Mouse (Mus musculus) mouse embryonic stem cell (cell line): ENCODE results near the gene Nudt14.

Experiments used
- in situ Hi-C, 2 experiments: fragments of 300-500 bp; cut with MboI; formaldehyde crosslinking; loops; 1 replicate in 1 of 2; 3 replicates in 1 of 2; pipeline ENCODE4 v1.14.3; 2019 to 2020; ENCODE audit warnings: low sequenced_read_pairs in 2 of 2, low pct_unique_long_range_greater_than_20kb in 1 of 2, mixed read lengths in 1 of 2; ENCODE audit not compliant: unreplicated experiment in 1 of 2

The Nudt14 gene

DNA sequence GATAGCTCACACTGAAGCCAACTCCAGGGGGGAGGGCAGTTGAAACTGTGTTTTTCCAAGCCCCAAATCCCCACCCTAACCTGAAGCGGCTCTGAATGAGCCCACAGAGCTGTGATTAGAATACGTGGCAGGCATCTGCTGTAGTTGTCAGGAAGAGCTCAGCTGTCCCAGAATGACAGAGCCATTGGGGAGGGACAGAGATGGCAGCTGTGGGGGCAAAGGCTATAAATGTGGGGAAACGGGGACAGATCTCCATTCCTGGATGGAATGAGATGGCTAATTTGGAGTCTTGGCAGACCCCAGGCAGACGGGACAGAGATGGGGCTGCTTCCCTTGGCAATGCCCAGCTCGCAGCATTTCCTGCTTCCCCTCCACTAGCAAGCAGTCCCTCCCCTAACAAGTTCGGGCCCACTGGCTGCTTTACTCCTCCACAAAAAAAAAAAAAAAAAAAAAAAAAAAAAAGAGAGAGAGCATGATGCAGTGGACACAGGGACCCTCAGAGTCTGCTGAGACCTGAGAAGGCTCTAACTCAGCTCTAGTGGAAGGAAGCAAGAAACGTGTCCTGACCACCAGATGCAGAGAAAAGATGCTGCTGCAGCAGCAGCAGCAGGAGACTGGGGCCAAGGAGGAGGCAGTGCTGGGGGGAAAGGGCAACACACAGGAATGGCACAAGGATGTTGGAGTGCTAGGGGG is 9.4 kb upstream of the Nudt14 start:
- in situ Hi-C loops = no loop called here

DNA sequence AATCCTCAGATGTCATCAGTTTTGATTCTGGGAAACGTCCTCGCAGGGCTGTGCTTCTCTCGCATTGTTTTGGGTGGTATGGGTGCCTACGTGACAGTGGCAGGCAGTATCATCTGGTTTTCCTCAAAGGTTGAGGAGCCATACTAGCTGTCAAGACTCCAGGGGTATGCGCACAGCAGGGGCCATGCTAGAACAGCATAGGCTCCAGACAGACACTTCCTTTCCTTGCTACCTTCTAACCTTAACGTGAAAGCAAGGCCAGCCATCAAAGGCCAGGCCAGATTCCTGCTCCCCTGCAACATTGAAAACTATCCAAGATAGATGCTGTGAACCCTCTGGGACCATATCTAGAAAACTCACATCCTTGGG is 8.8 kb upstream of the Nudt14 start:
- in situ Hi-C loops = no loop called here

DNA sequence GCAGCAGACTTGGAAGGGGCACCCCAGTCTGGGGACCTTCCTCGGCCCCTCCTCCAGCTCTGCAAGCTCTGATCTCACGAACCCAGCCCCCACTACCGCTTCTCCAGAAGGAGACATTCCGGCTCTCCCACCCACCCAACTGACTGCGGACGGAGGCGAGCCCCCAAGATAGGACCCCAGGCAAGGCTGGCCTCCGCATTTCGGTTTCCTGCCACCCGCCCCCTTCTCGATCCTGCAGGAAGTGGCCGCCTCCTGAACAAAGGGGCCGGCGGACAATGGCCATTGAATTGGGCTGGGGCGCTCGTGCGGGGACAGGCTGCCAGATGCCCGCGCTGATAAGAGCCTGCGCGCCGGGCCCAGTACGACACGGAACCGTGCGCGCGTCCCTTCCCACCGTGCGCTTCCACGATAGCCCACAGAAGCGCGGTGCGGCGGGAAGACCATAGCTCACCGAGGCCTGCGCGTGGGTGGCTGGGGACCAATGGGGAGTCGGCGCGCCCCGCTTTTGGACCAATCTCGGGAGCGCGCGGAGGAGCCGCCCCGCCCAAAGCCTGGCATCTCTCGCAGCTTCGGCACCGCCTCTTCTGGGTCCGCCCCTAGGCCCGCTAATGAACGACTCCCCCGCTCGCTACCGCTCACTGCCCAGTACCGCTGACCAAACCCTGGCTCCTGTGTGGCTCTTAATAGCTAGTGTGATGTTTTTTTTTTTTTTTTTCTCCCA is 8.3 kb upstream of the Nudt14 start:
- in situ Hi-C loops = no loop called here

DNA sequence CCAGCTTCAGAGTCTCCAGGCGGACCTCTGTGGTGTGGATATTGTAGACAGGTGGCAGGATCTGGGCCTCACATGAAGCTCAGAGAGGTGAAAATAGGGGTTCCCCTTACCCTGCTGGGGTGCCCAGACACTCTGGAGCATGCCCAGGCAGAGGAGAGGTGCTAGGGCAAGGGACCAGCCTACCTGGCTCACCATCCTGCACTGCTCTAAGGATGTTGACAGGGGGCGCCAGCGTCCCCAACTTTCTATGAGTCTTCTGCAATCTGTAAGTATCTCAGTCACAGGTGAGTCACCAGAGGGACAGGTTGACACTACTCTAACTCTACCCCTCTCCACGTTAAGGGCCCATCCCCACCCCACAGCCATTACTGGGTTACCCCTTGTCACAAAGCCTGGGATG is 5.4 kb upstream of the Nudt14 start:
- in situ Hi-C loops = no loop called here

- in situ Hi-C loops = no loop called here
Observed at GRCm38 (mm10) chr12:112943669-112944068, 1.7 kb upstream of the Nudt14 start.

DNA sequence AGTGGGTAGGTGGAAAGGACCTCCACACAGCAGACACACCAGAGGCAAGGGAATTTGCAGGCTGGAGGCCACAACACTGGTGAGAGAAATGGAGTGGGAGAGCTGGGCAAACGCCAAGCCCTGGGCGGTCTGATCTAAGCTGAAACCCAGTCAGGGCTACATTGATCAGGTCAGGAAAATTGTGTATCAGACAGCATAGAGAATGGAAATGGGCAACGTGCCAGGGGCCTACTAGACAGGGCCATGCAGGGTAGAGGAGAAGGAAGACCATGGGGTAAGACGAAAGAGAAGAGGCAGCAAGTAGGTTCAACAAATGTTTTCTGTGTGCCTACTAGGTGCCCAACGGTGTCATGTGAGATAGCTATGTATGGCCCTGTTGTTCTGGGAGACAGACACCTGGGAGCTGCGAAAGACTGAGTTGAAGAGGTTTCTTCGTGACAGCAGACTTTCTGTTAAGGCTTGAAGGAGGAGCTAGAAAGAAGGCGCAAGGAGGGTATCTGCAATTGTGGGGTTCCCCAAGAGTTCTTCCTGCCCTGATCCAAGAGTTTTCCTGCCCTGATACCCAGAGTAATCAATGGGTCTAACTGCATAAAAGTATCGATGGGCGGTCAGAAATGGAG is 658 bp downstream of the Nudt14 start:
- in situ Hi-C loops = no loop called here

DNA sequence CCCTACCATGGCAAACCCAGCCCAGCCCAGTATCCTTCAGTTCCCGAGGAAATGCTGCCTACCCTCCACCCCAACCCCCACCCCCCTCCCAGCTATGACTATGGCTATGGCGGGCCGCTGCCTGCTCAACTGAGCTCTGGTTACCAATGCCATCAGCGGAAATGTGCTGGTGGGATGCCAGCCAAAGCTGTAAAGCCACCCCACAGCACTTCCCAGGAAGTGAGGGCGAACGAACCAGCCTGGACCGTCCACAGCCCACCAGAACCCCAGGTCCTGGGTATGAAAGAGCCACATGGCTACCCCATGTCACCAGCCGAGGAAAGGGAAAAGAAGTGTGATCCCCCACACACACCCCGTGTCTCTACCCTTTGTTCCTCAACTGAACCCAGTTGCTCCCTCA is 1.2 kb downstream of the Nudt14 start:
- in situ Hi-C loops = no loop called here

DNA sequence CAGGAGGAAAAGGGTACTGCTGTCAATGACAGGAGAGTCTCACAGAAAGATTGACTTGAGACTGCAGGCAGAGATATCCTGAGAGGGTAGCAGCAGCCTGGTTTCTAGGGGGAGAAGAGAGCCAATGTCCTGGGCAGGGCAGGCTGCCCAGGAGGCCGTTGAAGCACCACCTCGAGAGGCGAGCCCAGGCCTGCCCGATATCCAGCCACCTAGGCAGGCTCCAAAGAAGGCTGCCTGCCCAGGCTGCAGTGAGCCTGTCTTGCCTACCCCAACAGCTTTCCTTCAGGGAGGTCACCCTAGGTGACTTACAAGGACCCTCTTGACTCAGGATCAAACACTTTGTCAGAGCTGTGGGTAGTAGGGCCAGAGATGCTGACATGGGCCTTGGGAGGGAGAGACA is 1.7 kb downstream of the Nudt14 start:
- in situ Hi-C loops = no loop called here

GRCm38 (mm10) chr12:112938873-112939565 is 2.9 kb downstream of the Nudt14 start:
- in situ Hi-C loops = no loop called here

- in situ Hi-C loops = no loop called here
Observed at GRCm38 (mm10) chr12:112938366-112938765, 3.6 kb downstream of the Nudt14 start.

- in situ Hi-C loops = no loop called here
Observed at GRCm38 (mm10) chr12:112937906-112938305, 4.0 kb downstream of the Nudt14 start.

- in situ Hi-C loops = no loop called here
Observed at GRCm38 (mm10) chr12:112932647-112933046, 9.3 kb downstream of the Nudt14 start.

DNA sequence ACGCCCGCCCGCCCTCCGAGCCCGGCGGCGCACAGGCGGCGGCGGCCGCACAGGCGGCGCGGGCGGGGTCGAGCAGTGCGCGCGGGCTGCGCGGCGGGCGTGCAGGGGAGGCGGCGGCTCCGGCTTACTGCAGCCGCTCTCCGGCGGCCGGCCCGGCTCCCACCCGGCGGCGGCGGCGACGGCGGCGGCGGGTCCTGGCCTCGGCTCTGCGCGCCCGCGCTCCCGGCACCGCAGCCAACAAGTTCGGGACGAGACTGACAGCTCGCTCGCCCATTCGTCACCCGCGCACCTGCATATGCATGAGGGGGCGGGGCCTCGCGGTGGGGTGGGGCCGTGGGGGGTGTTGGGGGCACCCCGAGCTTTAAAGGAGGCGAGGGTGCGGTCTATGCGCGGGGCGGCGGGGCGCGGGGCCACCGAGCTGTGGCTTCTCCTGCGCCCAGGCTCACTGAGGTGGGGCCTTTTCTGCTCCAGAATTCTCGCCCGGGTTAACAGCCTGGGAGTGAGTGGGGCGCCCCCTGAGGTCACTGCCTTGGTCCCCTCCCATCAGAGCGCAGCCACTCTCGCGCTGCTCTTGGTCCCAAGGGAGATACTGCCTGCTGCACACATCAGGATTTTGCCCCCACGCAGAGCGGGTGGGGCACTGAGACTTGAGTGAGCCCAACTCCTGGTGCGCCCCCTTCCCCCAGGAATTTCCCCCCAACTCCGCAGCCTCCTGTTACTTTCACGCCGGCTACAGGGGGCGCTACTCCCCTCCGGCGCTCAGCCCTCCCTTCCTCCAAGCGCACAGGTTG is 12.2 kb downstream of the Nudt14 start, which contains the start of gene Jag2:
Jag2 (minus strand) TSS at position 215 of the 791 bp plus-strand sequence.
- in situ Hi-C loops = no loop called here

DNA sequence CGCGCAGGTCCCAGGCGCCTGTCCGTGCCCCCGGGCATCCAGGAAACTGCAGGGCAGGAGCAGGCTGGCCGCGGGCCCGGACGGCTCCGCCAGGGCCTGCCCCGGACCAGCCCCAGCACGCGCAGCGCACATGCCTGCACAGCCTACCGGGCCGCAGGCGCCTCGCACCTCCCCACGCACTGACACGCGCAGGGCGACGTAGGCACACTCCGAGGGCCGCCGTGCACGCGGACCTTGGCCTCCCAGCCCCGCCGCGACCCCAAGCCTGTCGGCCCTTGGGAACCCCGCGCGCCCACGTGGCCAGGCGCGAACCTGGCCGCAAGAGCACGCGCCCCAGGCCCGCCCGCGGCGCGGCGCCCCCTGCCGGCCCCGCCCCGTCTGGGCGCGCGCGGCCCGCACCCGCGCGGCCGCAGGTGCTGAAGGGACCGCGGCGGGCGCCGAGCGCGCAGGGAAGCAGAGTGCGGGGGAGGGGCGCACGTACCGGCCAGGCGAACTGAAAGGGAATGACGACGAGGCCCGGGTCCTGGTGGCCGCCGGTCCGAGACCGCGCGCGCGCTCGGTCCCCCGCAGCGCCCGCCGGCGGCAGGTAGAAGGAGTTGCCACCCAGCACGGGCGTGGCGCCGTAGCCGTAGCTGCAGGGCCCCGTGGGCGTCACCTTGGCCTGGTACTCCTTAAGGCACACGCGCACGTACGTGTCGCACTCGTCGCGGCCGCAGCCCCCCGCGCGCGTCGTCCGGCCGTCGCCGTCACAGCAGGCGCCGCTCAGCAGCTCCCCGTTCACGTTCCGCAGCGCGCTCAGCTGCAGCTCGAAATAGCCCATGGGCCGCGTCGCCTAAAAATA is 13.3 kb downstream of the Nudt14 start:
- in situ Hi-C loops = no loop called here

DNA sequence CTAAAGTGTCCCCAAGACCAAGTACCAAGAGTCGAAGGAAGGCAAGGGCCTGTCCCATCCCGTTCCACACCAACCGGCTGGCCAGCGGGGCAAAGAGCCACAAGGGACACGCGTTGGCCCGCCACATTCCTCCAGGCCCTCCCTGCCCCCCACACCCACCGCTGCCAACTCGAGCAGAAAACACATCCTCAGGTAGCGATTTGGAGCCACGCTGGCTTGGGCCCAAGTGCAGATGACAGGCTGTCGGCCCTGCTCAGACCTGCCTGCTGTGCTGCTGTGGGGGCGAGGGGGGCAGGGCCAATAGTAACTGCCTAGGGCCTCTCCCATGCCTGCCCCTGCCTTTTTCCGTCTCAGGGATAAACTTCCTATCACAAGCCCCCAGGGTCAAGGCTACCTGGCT is 14.7 kb downstream of the Nudt14 start:
- in situ Hi-C loops = no loop called here

DNA sequence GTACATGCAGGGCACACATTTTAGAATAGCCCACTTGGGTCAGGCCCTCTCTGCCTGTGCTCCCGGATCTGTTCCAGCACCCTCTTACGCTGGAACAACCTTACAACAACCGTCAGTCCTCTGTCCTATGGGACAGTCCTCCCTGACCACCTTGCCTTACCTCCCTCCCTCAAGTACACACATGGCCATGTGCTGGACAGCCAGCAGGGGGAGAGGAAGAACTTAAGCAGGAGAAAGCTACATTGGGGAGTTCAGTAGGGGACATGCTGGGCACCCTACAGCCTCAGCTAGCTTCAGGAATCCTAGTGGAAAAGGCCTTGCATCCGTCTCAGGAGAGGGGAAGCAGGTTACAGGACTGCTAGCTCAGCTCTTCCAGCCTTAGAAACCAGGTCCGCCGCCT is 16.0 kb downstream of the Nudt14 start:
- in situ Hi-C loops = no loop called here

- in situ Hi-C loops = no loop called here
Observed at GRCm38 (mm10) chr12:112922541-112922940, 19.4 kb downstream of the Nudt14 start.

- in situ Hi-C loops = no loop called here
Observed at GRCm38 (mm10) chr12:112921518-112921917, 20.4 kb downstream of the Nudt14 start.
